Mouse (Mus musculus) intestine, postnatal 0 days (tissue): Measurements from ENCODE around the gene Fam83d. TPM values are rescaled to one million over a fixed set of nuclear protein-coding genes. Genes with fewer than 3 reads are reported as not detected.

Experiments used
- ATAC-seq: fragments of 200-750 bp; cut with Nextera tagmentation; 2 replicates; pipeline ENCODE4 v1.8.0; 2017; ENCODE audit warnings: mild to moderate bottlenecking, moderate TSS enrichment, moderate library complexity
- H3K27ac ChIP-seq: fragments of 300-500 bp; sonication (generic); 2 replicates; pipeline ENCODE4 v1.5.1; 2014; ENCODE audit warnings: mild to moderate bottlenecking, low read depth, low read length, moderate library complexity
- H3K27me3 ChIP-seq: fragments of 300-500 bp; sonication (generic); replicated peaks from 2 replicates; pipeline ENCODE4 v1.6.1; 2014; ENCODE audit warnings: low read length, mixed read lengths; ENCODE audit not compliant: control insufficient read depth, insufficient read depth
- H3K36me3 ChIP-seq: fragments of 300-500 bp; sonication (generic); 2 replicates; pipeline ENCODE4 v1.6.1; 2014; ENCODE audit warnings: mild to moderate bottlenecking, moderate library complexity; ENCODE audit not compliant: control insufficient read depth, insufficient read depth
- H3K4me1 ChIP-seq: fragments of 300-500 bp; sonication (generic); replicated peaks from 2 replicates; pipeline ENCODE4 v1.6.1; 2014; ENCODE audit warnings: antibody characterized with exemption, low read length, mixed read lengths; ENCODE audit not compliant: control insufficient read depth, insufficient read depth
- H3K4me2 ChIP-seq: fragments of 300-500 bp; sonication (generic); replicated peaks from 2 replicates; pipeline ENCODE4 v1.6.1; 2014; ENCODE audit warnings: low read depth, mild to moderate bottlenecking, moderate library complexity
- H3K4me3 ChIP-seq: fragments of 300-500 bp; sonication (generic); 2 replicates; pipeline ENCODE4 v1.5.1; 2014; ENCODE audit warnings: low read depth, low read length
- H3K9ac ChIP-seq: fragments of 300-500 bp; sonication (generic); 2 replicates; pipeline ENCODE4 v1.6.1; 2014; ENCODE audit warnings: mild to moderate bottlenecking, low read depth, low read length
- H3K9me3 ChIP-seq: fragments of 300-500 bp; sonication (generic); 2 replicates; pipeline ENCODE4 v1.6.1; 2016; ENCODE audit warnings: mixed run types; ENCODE audit not compliant: control insufficient read depth
- CTCF ChIP-seq: sonication (generic); IDR thresholded peaks from 2 replicates; pipeline ENCODE4 v1.5.1; 2016; ENCODE audit warnings: low read depth, mild to moderate bottlenecking, control low read depth, antibody characterized with exemption, moderate library complexity
- whole genome bisulfite sequencing: fragments of 180-500 bp; shearing (Covaris S2); extraction: QIAGEN DNeasy Blood & Tissue Kit; methylation state at CpG from one replicate; pipeline ENCODE4 v1.1.7; 2014; 5-methylcytosine and 5-hydroxymethylcytosine counted together
- polyA plus RNA-seq: library from polyadenylated mRNA; unstranded; fragments of >200 nt; fragmentation: Nextera tagmentation; extraction: Ambion mirVana; gene quantifications from 2 replicates; pipeline ENCODE4 v1.2.1, GENCODE M21; 2015

Gene Fam83d
- polyA plus RNA-seq, 1 experiment from 2014 or later: 15.0 TPM

- Histone ChIP-seq H3K9ac (no peak overlapping the region), H3K27ac (no peak overlapping the region), H3K9me3 (no peaks in the 10 kb centered on the region), H3K27me3 (no peaks in the 10 kb centered on the region), H3K36me3 (peaks cover 20% of the 10 kb centered on the region; the same call in 1 of the 2 replicates), H3K4me3 (no peak overlapping the region), H3K4me1 (no peaks in the 10 kb centered on the region), H3K4me2 (no peak overlapping the region)
- no peak for ATAC-seq
- WGBS: 60% methylated on average over 14 of the region's 14 CpGs
- TF ChIP-seq CTCF: no peak
Measured at GRCm38 (mm10) chr2:158786927-158787795, 19.3 kb downstream of the Fam83d start.

DNA sequence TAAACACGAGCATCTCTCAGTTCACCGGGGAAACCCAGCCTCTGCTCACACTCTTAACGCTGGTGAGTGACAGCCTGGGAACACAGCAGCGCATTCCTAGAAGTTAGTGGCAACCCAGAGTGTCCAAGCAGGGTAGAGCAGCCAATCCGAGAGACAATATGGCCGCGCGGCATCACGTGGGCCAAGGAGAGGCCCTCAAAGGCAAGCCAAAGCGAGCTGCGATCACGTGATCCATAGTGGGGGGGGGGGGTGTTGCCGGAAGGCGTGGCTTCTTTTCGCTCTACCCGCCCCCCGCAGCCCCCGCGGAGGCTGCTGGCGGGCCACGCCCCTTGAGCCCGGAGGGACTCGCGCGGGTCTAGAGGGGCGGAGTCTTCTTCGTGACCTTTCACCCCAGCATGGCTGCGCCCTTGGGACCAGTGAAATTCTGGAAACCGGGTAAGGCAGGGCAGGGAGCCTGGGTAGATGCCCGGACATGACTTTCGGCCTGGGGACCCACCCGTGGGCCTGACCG lies 26.7 kb downstream of the Fam83d start, which contains the start of gene Dhx35:
Dhx35 (plus strand) TSS at position 314 of the 511 bp plus-strand sequence.
- peak; percentile 98 for ATAC-seq
- peak within 1 kb of the TSS; percentile 69 for H3K9ac ChIP-seq
- H3K4me1 ChIP-seq: no peaks in the 10 kb centered on the region
- peak within 1 kb of the TSS; percentile 81 for H3K4me3 ChIP-seq
- no peak for TF ChIP-seq CTCF
- 0% methylated on average over 32 of the region's 33 CpGs for WGBS
- H3K9me3 ChIP-seq: no peaks in the 10 kb centered on the region
- H3K27me3 ChIP-seq: no peaks in the 10 kb centered on the region
- no peaks in the 10 kb centered on the region for H3K36me3 ChIP-seq
- H3K27ac ChIP-seq: peak within 1 kb of the TSS; percentile 80
- peak within 1 kb of the TSS; percentile 88 for H3K4me2 ChIP-seq

- WGBS: 7% methylated on average over 15 of the region's 15 CpGs
- no peak for TF ChIP-seq CTCF
- Histone ChIP-seq H3K9me3 (no peaks in the 10 kb centered on the region), H3K36me3 (no peaks in the 10 kb centered on the region), H3K9ac (peak overlapping the region; percentile 69), H3K4me1 (no peaks in the 10 kb centered on the region), H3K4me3 (peak overlapping the region; percentile 81), H3K27ac (peak overlapping the region; percentile 80), H3K27me3 (no peaks in the 10 kb centered on the region), H3K4me2 (peak overlapping the region; percentile 88)
- ATAC-seq: peak; percentile 31; the same call in 1 of the 2 replicates
Measured at GRCm38 (mm10) chr2:158795043-158795442, 27.1 kb downstream of the Fam83d start.

GRCm38 (mm10) chr2:158795875-158796274 lies 28.0 kb downstream of the Fam83d start:
- WGBS: 75% methylated on average over 2 of the region's 2 CpGs
- no peak overlapping the region for H3K9ac ChIP-seq
- ATAC-seq: no peak
- H3K4me1 ChIP-seq: no peaks in the 10 kb centered on the region
- no peaks in the 10 kb centered on the region for H3K9me3 ChIP-seq
- no peak for TF ChIP-seq CTCF
- no peak overlapping the region for H3K4me2 ChIP-seq
- H3K27ac ChIP-seq: no peak overlapping the region
- H3K27me3 ChIP-seq: no peaks in the 10 kb centered on the region
- no peak overlapping the region for H3K4me3 ChIP-seq
- H3K36me3 ChIP-seq: 0 out of 2 replicates have a peak, but pooled peaks cover 3% of the 10 kb centered on the region

- H3K36me3 ChIP-seq: peaks cover 19% of the 10 kb centered on the region; the same call in 1 of the 2 replicates
- no peaks in the 10 kb centered on the region for H3K27me3 ChIP-seq
- H3K9me3 ChIP-seq: no peaks in the 10 kb centered on the region
- H3K4me2 ChIP-seq: no peak overlapping the region
- H3K4me3 ChIP-seq: no peak overlapping the region
- WGBS: 81% methylated on average over 4 of the region's 4 CpGs
- H3K27ac ChIP-seq: no peak overlapping the region
- no peak for ATAC-seq
- no peaks in the 10 kb centered on the region for H3K4me1 ChIP-seq
- no peak for TF ChIP-seq CTCF
- no peak overlapping the region for H3K9ac ChIP-seq
Measured at GRCm38 (mm10) chr2:158799328-158799727, 31.4 kb downstream of the Fam83d start.

DNA sequence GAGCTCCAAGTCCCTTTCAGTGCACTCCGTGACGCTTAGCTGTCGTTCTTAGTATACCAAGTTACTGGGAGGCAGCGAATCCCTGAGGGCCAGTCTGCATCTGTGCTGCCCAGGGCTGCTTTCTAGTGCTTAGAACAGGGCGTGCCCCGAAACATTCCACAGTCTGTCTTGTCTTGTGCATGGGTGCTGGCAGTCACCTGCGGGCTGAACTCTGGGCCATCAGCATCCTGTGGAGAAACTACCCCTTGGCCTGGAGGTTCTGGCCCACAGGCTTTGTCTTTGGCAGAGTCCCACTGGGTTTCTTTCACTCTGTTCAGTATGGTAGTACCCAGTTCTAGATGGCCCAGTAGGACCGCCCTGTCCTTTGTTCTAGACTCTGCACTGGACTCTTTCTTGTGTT lies 32.9 kb downstream of the Fam83d start:
- 94% methylated on average over 8 of the region's 8 CpGs for WGBS
- Histone ChIP-seq H3K27ac (no peak overlapping the region), H3K4me2 (no peak overlapping the region), H3K4me3 (no peak overlapping the region), H3K9ac (no peak overlapping the region), H3K4me1 (no peaks in the 10 kb centered on the region), H3K9me3 (no peaks in the 10 kb centered on the region), H3K27me3 (no peaks in the 10 kb centered on the region), H3K36me3 (peaks cover 25% of the 10 kb centered on the region; the same call in 1 of the 2 replicates)
- no peak for TF ChIP-seq CTCF
- ATAC-seq: no peak
